Mouse (Mus musculus): ENCODE measurements around the gene Ostf1.

Gene Ostf1

GRCm38 (mm10) chr19:18631644-18632219 lies at the start of gene Ostf1, which contains the start of gene Nmrk1:
Gene Ostf1, minus strand, starts transcription at chr19:18631823.
Gene Nmrk1, plus strand, starts transcription at chr19:18631950.
- peak; percentile 99 for DNase-seq

GRCm38 (mm10) chr19:18673116-18673515 lies 41.5 kb upstream of the Ostf1 start:
- no peak for DNase-seq

- no peak for DNase-seq
Observed at GRCm38 (mm10) chr19:18672498-18672897, 40.9 kb upstream of the Ostf1 start.

- DNase-seq: peak; percentile 29
Observed at GRCm38 (mm10) chr19:18671056-18671741, 39.6 kb upstream of the Ostf1 start.

- DNase-seq: peak; percentile 99
Observed at GRCm38 (mm10) chr19:18670608-18671007, 39.0 kb upstream of the Ostf1 start, which contains the start of gene Carnmt1. Gene Carnmt1, plus strand, starts transcription at chr19:18670764.

GRCm38 (mm10) chr19:18669551-18669950 lies 37.9 kb upstream of the Ostf1 start:
- DNase-seq: no peak

GRCm38 (mm10) chr19:18666966-18667365 lies 35.3 kb upstream of the Ostf1 start:
- DNase-seq: no peak

GRCm38 (mm10) chr19:18663904-18664303 lies 32.3 kb upstream of the Ostf1 start:
- DNase-seq: no peak

- DNase-seq: no peak
Observed at GRCm38 (mm10) chr19:18661683-18662082, 30.1 kb upstream of the Ostf1 start.

GRCm38 (mm10) chr19:18660466-18660865 lies 28.8 kb upstream of the Ostf1 start:
- DNase-seq: no peak

GRCm38 (mm10) chr19:18659349-18659748 lies 27.7 kb upstream of the Ostf1 start:
- no peak for DNase-seq

- no peak for DNase-seq
Observed at GRCm38 (mm10) chr19:18658473-18658872, 26.9 kb upstream of the Ostf1 start.

GRCm38 (mm10) chr19:18655999-18656398 lies 24.4 kb upstream of the Ostf1 start:
- DNase-seq: no peak

GRCm38 (mm10) chr19:18654984-18655383 lies 23.4 kb upstream of the Ostf1 start:
- no peak for DNase-seq

- no peak for DNase-seq
Observed at GRCm38 (mm10) chr19:18654330-18654729, 22.7 kb upstream of the Ostf1 start.

GRCm38 (mm10) chr19:18653058-18653457 lies 21.4 kb upstream of the Ostf1 start:
- no peak for DNase-seq

- no peak for DNase-seq
Observed at GRCm38 (mm10) chr19:18652592-18652991, 21.0 kb upstream of the Ostf1 start.

GRCm38 (mm10) chr19:18650473-18650872 lies 18.9 kb upstream of the Ostf1 start:
- no peak for DNase-seq

GRCm38 (mm10) chr19:18649955-18650354 lies 18.3 kb upstream of the Ostf1 start:
- no peak for DNase-seq

- DNase-seq: no peak
Observed at GRCm38 (mm10) chr19:18648558-18648945, 16.9 kb upstream of the Ostf1 start.

GRCm38 (mm10) chr19:18647775-18648557 lies 16.3 kb upstream of the Ostf1 start:
- DNase-seq: no peak

- DNase-seq: no peak
Observed at GRCm38 (mm10) chr19:18646853-18647420, 15.3 kb upstream of the Ostf1 start.

- DNase-seq: no peak
Observed at GRCm38 (mm10) chr19:18646397-18646796, 14.8 kb upstream of the Ostf1 start.

Measured in lung, postnatal 14 days (tissue).